Mouse (Mus musculus): ENCODE results near the gene Rfesd. TPM values are rescaled to one million over a fixed set of nuclear protein-coding genes. Genes with fewer than 3 reads are reported as not detected.

The Rfesd gene
- polyA plus RNA-seq, 1 experiment from 2014 or later: 15.3 TPM

DNA sequence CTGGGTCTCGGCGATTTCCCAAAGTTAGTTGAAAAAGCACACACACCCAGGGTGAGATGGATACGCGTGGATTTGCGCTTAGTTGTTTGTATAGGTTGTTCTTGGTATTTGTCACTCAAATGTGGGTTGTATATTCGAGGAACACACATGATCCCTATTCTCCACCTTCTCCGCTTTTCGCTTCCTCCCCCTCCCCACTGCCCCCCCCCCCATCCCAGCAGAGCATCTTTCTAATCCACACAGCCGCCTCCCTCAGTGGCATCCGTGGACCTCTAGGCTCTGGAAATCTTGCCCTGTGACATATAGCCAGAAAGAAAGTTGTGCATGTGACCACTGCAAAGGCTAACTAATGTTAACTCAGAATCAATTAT is 38.4 kb upstream of the Rfesd start, which contains the start of gene Gpr150:
Gene Gpr150, minus strand, starts transcription at position 101 of the 371 bp plus-strand sequence.
- peak within 1 kb of the TSS; percentile 57 for H3K9ac ChIP-seq (ENCODE audit: low read length)
- no peak within 1 kb of the TSS for H3K27ac ChIP-seq (replicated peaks in 1 of 2; ENCODE audit: control insufficient read depth in 1 of 2, insufficient read depth in 1 of 2, low read depth in 2 of 2, low read length in 2 of 2)
- ATAC-seq (ENCODE audit: insufficient number of reproducible peaks, insufficient read depth, low FRiP score, low read depth): no peak
- peak within 1 kb of the TSS; percentile 39 to 54 for H3K4me3 ChIP-seq (ENCODE audit: control insufficient read depth in 1 of 2, insufficient read depth in 1 of 2, low read depth in 1 of 2, low read length in 2 of 2)
- H3K9me3 ChIP-seq (ENCODE audit: control insufficient read depth, low read length): 0 out of 2 replicates have a peak, but pooled peaks cover 7% of the 10 kb centered on the region
- H3K4me1 ChIP-seq (ENCODE audit: control insufficient read depth in 2 of 2, insufficient read depth in 2 of 2, low read length in 2 of 2): peaks cover 5 to 14% of the 10 kb centered on the region in 2 experiments; a peak in 3 of 4 replicates
- H3K36me3 ChIP-seq (ENCODE audit: control insufficient read depth, insufficient read depth, low read length): no peaks in the 10 kb centered on the region
- peak within 1 kb of the TSS; percentile 98 for H3K4me2 ChIP-seq (ENCODE audit: low read length)
- WGBS: 18% methylated on average over 10 of the region's 10 CpGs
- H3K27me3 ChIP-seq (ENCODE audit: control insufficient read depth, insufficient read depth, low read length): peaks cover 47% of the 10 kb centered on the region

GRCm38 (mm10) chr13:76056261-76056724 is 37.8 kb upstream of the Rfesd start:
- peak; percentile 72 for ATAC-seq (ENCODE audit: insufficient number of reproducible peaks, insufficient read depth, low FRiP score, low read depth)
- peak overlapping the region; percentile 98 for H3K4me2 ChIP-seq (ENCODE audit: low read length)
- 0 out of 2 replicates have a peak, but pooled peaks cover 7% of the 10 kb centered on the region for H3K9me3 ChIP-seq (ENCODE audit: control insufficient read depth, low read length)
- peaks cover 47% of the 10 kb centered on the region for H3K27me3 ChIP-seq (ENCODE audit: control insufficient read depth, insufficient read depth, low read length)
- H3K4me3 ChIP-seq (ENCODE audit: control insufficient read depth in 1 of 2, insufficient read depth in 1 of 2, low read depth in 1 of 2, low read length in 2 of 2): peak overlapping the region; percentile 39 to 54
- H3K36me3 ChIP-seq (ENCODE audit: control insufficient read depth, insufficient read depth, low read length): no peaks in the 10 kb centered on the region
- peak overlapping the region; percentile 57; the same call in 1 of the 2 replicates for H3K9ac ChIP-seq (ENCODE audit: low read length)
- no peak overlapping the region for H3K27ac ChIP-seq (replicated peaks in 1 of 2; ENCODE audit: control insufficient read depth in 1 of 2, insufficient read depth in 1 of 2, low read depth in 2 of 2, low read length in 2 of 2)
- WGBS: under 1% methylated on average over 34 of the region's 34 CpGs
- peaks cover 5 to 14% of the 10 kb centered on the region in 2 experiments; a peak in 3 of 4 replicates for H3K4me1 ChIP-seq (ENCODE audit: control insufficient read depth in 2 of 2, insufficient read depth in 2 of 2, low read length in 2 of 2)

DNA sequence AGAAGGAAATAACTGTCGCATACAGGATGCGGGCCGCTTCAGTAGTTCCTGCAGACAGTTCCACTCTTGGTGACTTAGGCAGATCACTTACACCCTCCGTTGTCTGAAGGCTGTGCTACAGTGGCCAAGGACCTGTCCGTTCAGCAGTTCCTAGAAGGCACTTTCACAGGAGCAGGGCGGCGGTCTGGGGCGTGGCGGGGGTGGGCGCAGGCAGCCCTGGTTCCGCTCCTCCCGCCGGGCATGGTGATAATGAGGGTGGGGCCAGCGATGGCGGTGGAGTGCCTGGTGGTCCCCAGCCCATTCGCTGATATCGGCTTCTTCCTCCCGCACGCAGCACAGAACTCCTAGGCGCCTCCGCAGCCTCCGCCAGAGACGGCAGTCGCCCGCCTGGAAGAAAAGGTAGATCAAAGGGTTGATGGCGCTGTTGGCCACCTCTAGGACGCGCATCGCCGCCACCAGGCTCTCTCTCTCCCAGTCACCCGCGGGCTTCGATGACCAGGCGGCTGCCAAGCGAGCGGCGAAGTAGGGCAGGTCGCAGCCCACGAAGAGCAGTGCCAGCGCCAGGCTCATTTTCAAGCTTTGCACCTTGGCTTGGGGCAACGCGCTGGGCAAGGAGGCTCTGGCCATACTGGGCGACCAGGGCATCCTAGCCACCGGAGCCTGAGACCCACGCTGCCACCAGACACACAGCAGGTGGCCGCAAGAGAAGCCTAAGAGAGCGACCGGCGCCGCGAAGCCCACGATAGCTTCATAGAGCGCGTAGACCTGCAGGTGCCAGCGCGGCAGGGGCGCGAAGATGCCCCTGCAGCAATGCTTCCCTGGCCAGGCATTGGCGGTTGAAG is 37.1 kb upstream of the Rfesd start:
- WGBS: under 1% methylated on average over 58 of the region's 59 CpGs

DNA sequence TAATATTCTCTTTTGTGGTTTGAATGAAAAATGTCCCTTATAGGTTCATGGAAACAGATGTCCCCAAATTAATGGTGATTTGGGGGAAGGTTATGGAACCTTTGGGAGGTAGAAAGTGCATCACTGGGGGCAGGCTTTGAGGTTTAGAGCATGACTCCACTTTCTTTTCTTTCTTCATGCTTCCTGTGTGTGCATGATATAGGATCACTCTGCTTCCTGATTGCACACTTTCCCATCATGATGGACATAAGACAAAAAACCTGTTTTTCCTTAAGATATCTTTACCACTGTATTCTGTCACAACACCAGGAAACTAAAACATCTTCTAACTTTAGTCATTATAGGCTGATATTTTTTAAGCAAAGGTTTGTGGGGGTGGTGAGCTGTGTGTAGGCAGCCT is 26.5 kb upstream of the Rfesd start:
- Histone ChIP-seq H3K9ac (ENCODE audit: low read length) (no peak overlapping the region), H3K27ac (replicated peaks in 1 of 2; ENCODE audit: control insufficient read depth in 1 of 2, insufficient read depth in 1 of 2, low read depth in 2 of 2, low read length in 2 of 2) (no peak overlapping the region), H3K27me3 (ENCODE audit: control insufficient read depth, insufficient read depth, low read length) (no peaks in the 10 kb centered on the region), H3K4me1 (ENCODE audit: control insufficient read depth in 2 of 2, insufficient read depth in 2 of 2, low read length in 2 of 2) (no peaks in the 10 kb centered on the region), H3K36me3 (ENCODE audit: control insufficient read depth, insufficient read depth, low read length) (no peaks in the 10 kb centered on the region), H3K4me2 (ENCODE audit: low read length) (no peak overlapping the region), H3K9me3 (ENCODE audit: control insufficient read depth, low read length) (0 out of 2 replicates have a peak, but pooled peaks cover under 1% of the 10 kb centered on the region), H3K4me3 (ENCODE audit: control insufficient read depth in 1 of 2, insufficient read depth in 1 of 2, low read depth in 1 of 2, low read length in 2 of 2) (no peak overlapping the region)
- ATAC-seq (ENCODE audit: insufficient number of reproducible peaks, insufficient read depth, low FRiP score, low read depth): no peak

More for the DNA sequence above, 37.1 kb upstream of the Rfesd start:
- H3K4me2 ChIP-seq (ENCODE audit: low read length): peak overlapping the region; percentile 98
- H3K27ac ChIP-seq (replicated peaks in 1 of 2; ENCODE audit: control insufficient read depth in 1 of 2, insufficient read depth in 1 of 2, low read depth in 2 of 2, low read length in 2 of 2): no peak overlapping the region
- H3K36me3 ChIP-seq (ENCODE audit: control insufficient read depth, insufficient read depth, low read length): no peaks in the 10 kb centered on the region
- peak overlapping the region; percentile 57 for H3K9ac ChIP-seq (ENCODE audit: low read length)
- peak overlapping the region; percentile 39 to 54 for H3K4me3 ChIP-seq (ENCODE audit: control insufficient read depth in 1 of 2, insufficient read depth in 1 of 2, low read depth in 1 of 2, low read length in 2 of 2)
- peaks cover 5 to 14% of the 10 kb centered on the region in 2 experiments; a peak in 3 of 4 replicates for H3K4me1 ChIP-seq (ENCODE audit: control insufficient read depth in 2 of 2, insufficient read depth in 2 of 2, low read length in 2 of 2)
- peaks cover 47% of the 10 kb centered on the region for H3K27me3 ChIP-seq (ENCODE audit: control insufficient read depth, insufficient read depth, low read length)
- peak; percentile 45; the same call in 1 of the 2 replicates for ATAC-seq (ENCODE audit: insufficient number of reproducible peaks, insufficient read depth, low FRiP score, low read depth)
- H3K9me3 ChIP-seq (ENCODE audit: control insufficient read depth, low read length): 0 out of 2 replicates have a peak, but pooled peaks cover 7% of the 10 kb centered on the region

DNA sequence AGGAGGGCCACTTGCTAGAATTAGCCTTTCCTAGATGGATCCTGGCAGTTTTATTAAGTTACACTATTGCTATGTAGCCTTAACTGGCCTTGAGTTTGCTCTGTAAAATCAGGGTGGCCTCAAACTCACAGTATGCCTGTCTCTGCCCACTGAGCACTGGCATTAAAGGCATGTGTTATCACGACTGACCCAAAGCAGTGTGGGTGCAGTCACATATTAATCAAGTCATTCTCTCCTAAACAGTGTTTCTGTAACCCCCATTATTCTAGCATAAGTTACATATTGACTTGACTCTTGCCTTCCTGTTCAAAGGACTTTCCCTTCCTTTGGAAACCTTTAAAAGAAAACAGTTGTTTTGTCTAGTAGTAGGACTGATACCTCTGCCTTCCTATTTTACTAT is 23.9 kb upstream of the Rfesd start:
- Histone ChIP-seq H3K4me2 (ENCODE audit: low read length) (no peak overlapping the region), H3K27ac (replicated peaks in 1 of 2; ENCODE audit: control insufficient read depth in 1 of 2, insufficient read depth in 1 of 2, low read depth in 2 of 2, low read length in 2 of 2) (no peak overlapping the region), H3K36me3 (ENCODE audit: control insufficient read depth, insufficient read depth, low read length) (no peaks in the 10 kb centered on the region), H3K9me3 (ENCODE audit: control insufficient read depth, low read length) (no peaks in the 10 kb centered on the region), H3K27me3 (ENCODE audit: control insufficient read depth, insufficient read depth, low read length) (no peaks in the 10 kb centered on the region), H3K4me3 (ENCODE audit: control insufficient read depth in 1 of 2, insufficient read depth in 1 of 2, low read depth in 1 of 2, low read length in 2 of 2) (no peak overlapping the region), H3K9ac (ENCODE audit: low read length) (no peak overlapping the region), H3K4me1 (ENCODE audit: control insufficient read depth in 2 of 2, insufficient read depth in 2 of 2, low read length in 2 of 2) (no peaks in the 10 kb centered on the region)
- no peak for ATAC-seq (ENCODE audit: insufficient number of reproducible peaks, insufficient read depth, low FRiP score, low read depth)
- WGBS: 42% methylated on average over 1 of the region's 1 CpGs

DNA sequence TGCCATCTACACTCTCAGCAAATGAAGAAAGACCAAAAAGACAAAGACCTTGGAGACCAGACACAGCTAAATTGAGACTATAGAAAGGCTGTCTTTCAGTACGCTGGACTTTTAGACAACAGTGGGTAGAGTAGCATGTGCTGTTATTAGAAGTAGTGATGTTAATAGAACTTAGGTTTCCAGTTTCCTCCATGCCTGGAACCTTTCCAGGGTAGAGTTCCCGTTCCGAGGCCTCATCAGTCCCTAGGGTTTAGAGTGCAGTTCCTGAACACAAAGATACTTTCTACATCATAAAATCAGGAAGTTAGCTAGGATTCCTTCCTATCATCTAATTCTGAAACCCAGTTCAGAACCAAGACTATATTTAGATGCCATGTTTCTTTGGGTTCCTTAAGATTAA is 6.1 kb upstream of the Rfesd start:
- no peak for ATAC-seq (ENCODE audit: insufficient number of reproducible peaks, insufficient read depth, low FRiP score, low read depth)
- H3K4me2 ChIP-seq (ENCODE audit: low read length): no peak overlapping the region
- no peak overlapping the region for H3K27ac ChIP-seq (replicated peaks in 1 of 2; ENCODE audit: control insufficient read depth in 1 of 2, insufficient read depth in 1 of 2, low read depth in 2 of 2, low read length in 2 of 2)
- H3K27me3 ChIP-seq (ENCODE audit: control insufficient read depth, insufficient read depth, low read length): no peaks in the 10 kb centered on the region
- 60% methylated on average over 3 of the region's 3 CpGs for WGBS
- no peak overlapping the region for H3K9ac ChIP-seq (ENCODE audit: low read length)
- H3K4me3 ChIP-seq (ENCODE audit: control insufficient read depth in 1 of 2, insufficient read depth in 1 of 2, low read depth in 1 of 2, low read length in 2 of 2): no peak overlapping the region
- H3K4me1 ChIP-seq (ENCODE audit: control insufficient read depth in 2 of 2, insufficient read depth in 2 of 2, low read length in 2 of 2): no peaks in the 10 kb centered on the region
- no peaks in the 10 kb centered on the region for H3K9me3 ChIP-seq (ENCODE audit: control insufficient read depth, low read length)
- no peaks in the 10 kb centered on the region for H3K36me3 ChIP-seq (ENCODE audit: control insufficient read depth, insufficient read depth, low read length)

DNA sequence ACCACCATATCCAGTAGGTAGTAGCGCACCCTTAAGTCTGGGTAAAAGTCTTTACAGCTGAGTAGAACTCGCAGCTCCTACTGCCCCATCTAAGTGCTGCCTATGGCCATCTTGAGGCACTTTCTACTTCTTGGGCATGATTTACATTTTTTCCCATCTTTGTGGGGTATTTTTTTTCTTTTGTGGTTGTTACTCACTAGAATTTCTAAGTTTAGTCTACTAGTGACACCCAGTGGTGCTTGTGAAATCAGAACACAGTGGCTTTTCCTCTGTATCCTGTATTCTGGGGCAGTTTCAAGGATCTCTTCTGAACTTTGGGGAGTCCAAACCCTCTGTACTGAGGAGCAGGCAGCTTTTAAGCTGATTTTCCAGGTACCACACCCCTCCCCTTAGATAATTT is 3.3 kb upstream of the Rfesd start:
- no peak overlapping the region for H3K9ac ChIP-seq (ENCODE audit: low read length)
- peaks cover under 1 to 9% of the 10 kb centered on the region in 2 experiments; a peak in 3 of 4 replicates for H3K4me1 ChIP-seq (ENCODE audit: control insufficient read depth in 2 of 2, insufficient read depth in 2 of 2, low read length in 2 of 2)
- no peak overlapping the region for H3K4me2 ChIP-seq (ENCODE audit: low read length)
- 92% methylated on average over 2 of the region's 2 CpGs for WGBS
- H3K36me3 ChIP-seq (ENCODE audit: control insufficient read depth, insufficient read depth, low read length): no peaks in the 10 kb centered on the region
- H3K27me3 ChIP-seq (ENCODE audit: control insufficient read depth, insufficient read depth, low read length): no peaks in the 10 kb centered on the region
- no peaks in the 10 kb centered on the region for H3K9me3 ChIP-seq (ENCODE audit: control insufficient read depth, low read length)
- no peak for ATAC-seq (ENCODE audit: insufficient number of reproducible peaks, insufficient read depth, low FRiP score, low read depth)
- H3K4me3 ChIP-seq (ENCODE audit: control insufficient read depth in 1 of 2, insufficient read depth in 1 of 2, low read depth in 1 of 2, low read length in 2 of 2): no peak overlapping the region
- no peak overlapping the region for H3K27ac ChIP-seq (replicated peaks in 1 of 2; ENCODE audit: control insufficient read depth in 1 of 2, insufficient read depth in 1 of 2, low read depth in 2 of 2, low read length in 2 of 2)
